Mouse (Mus musculus) layer of hippocampus, postnatal 25 days (tissue): ENCODE results near the gene Stk10. TPM values are rescaled to one million over a fixed set of nuclear protein-coding genes. Genes with fewer than 3 reads are reported as not detected.
"Not testable (repeated sequence)": the region's sequence is repeated elsewhere in the genome, so short reads cannot be mapped to it uniquely, and the experiment has no call there.

Source experiments
- DNase-seq, 2 experiments: peaks; one replicate each; pipeline ENCODE4 v3.0.0; 2022; ENCODE audit warnings: mixed read lengths in 2 of 2, low spot score in 1 of 2; ENCODE audit errors: extremely low spot score in 1 of 2
- total RNA-seq, 2 experiments: library from RNA; stranded (reverse); gene quantifications; 2 replicates each; pipeline ENCODE4 v1.2.3; 2021

The Stk10 gene
- total RNA-seq, 2 experiments from 2014 or later = 7.6 to 8.6 TPM

- DNase-seq = no peak
These were observed 59.1 kb downstream of the Stk10 start for GRCm38 (mm10) chr11:32591921-32592850.

GRCm38 (mm10) chr11:32593081-32593480 is 60.0 kb downstream of the Stk10 start:
- no peak for DNase-seq

- no peak for DNase-seq
These were observed 61.0 kb downstream of the Stk10 start for GRCm38 (mm10) chr11:32594122-32594521.

GRCm38 (mm10) chr11:32600371-32600770 is 67.3 kb downstream of the Stk10 start:
- DNase-seq = no peak

GRCm38 (mm10) chr11:32601528-32602323 is 68.6 kb downstream of the Stk10 start:
- DNase-seq = no peak

GRCm38 (mm10) chr11:32604663-32605062 is 71.6 kb downstream of the Stk10 start:
- no peak for DNase-seq

- no peak for DNase-seq
These were observed 72.2 kb downstream of the Stk10 start for GRCm38 (mm10) chr11:32605131-32605860.

GRCm38 (mm10) chr11:32605907-32606306 is 72.8 kb downstream of the Stk10 start:
- DNase-seq = no peak

GRCm38 (mm10) chr11:32607319-32607718 is 74.2 kb downstream of the Stk10 start:
- no peak for DNase-seq

GRCm38 (mm10) chr11:32610616-32611015 is 77.5 kb downstream of the Stk10 start:
- no peak for DNase-seq

GRCm38 (mm10) chr11:32612304-32612703 is 79.2 kb downstream of the Stk10 start:
- DNase-seq = no peak

- DNase-seq = no peak
These were observed 81.4 kb downstream of the Stk10 start for GRCm38 (mm10) chr11:32614463-32614862.

GRCm38 (mm10) chr11:32615561-32615960 is 82.5 kb downstream of the Stk10 start:
- DNase-seq = no peak

GRCm38 (mm10) chr11:32616091-32616490 is 83.0 kb downstream of the Stk10 start:
- DNase-seq = no peak

GRCm38 (mm10) chr11:32618036-32618435 is 84.9 kb downstream of the Stk10 start:
- DNase-seq = no peak

- not testable (repeated sequence) for DNase-seq
These were observed 85.5 kb downstream of the Stk10 start for GRCm38 (mm10) chr11:32618641-32619040.

- DNase-seq = no peak
These were observed 86.2 kb downstream of the Stk10 start for GRCm38 (mm10) chr11:32619257-32619816.

- DNase-seq = no peak
These were observed 86.9 kb downstream of the Stk10 start for GRCm38 (mm10) chr11:32619866-32620456.

GRCm38 (mm10) chr11:32621831-32622478 is 88.8 kb downstream of the Stk10 start:
- DNase-seq = no peak
